Mouse (Mus musculus): ENCODE results near the gene Fam216b.
A peak's percentile ranks its signal among the peaks of the same experiment; 100 is the strongest.

GRCm38 (mm10) chr14:78041886-78042526 lies 46.8 kb downstream of the Fam216b start:
- TF ChIP-seq GABPA (IDR thresholded peaks at IDR 0.05; ENCODE audit: low read depth, low read length) (no peak), CHD2 (IDR thresholded peaks at IDR 0.05; ENCODE audit: low read length) (no peak), MAX (IDR thresholded peaks at IDR 0.05; ENCODE audit: low read length) (no peak), POLR2A (IDR thresholded peaks at IDR 0.05; ENCODE audit: control insufficient read depth in 1 of 2, insufficient read depth in 1 of 2, low read depth in 1 of 2, low read length in 2 of 2, poor library complexity in 1 of 2) (no peak), POLR2AphosphoS2 (IDR thresholded peaks at IDR 0.05; ENCODE audit: low read length) (no peak), ZNF384 (IDR thresholded peaks at IDR 0.05; ENCODE audit: low read depth, low read length) (no peak), CTCF (IDR thresholded peaks at IDR 0.05 in 2 of 3, conservative IDR thresholded peaks at IDR 0.05 in 1 of 3; ENCODE audit: control insufficient read depth in 1 of 3, insufficient read depth in 1 of 3, low read depth in 2 of 3, low read length in 3 of 3, poor library complexity in 1 of 3, severe bottlenecking in 1 of 3) (peak in 1 of 3 experiments; percentile 7; a peak in 1 of 6 replicates), MAZ (IDR thresholded peaks at IDR 0.05; ENCODE audit: low read depth, low read length) (no peak), RAD21 (IDR thresholded peaks at IDR 0.05; ENCODE audit: low read depth, low read length) (no peak)
